ENCODE assay signal across 27 mouse cellular contexts in genomic region chr8:79261920-79262319, GRCm38 (mm10). TPM values are rescaled to one million over a fixed set of nuclear protein-coding genes. Genes with fewer than 3 reads are reported as not detected.
DNase-seq lines count a peak whose midpoint lies in the region; ATAC-seq and TF ChIP-seq lines count a peak whose summit lies in the region.
"Had no signal": no experiment of that assay in that cellular context is flagged by ENCODE, and none has a peak within 500 bp of the region (broad histone marks: within the 10 kb centered on the region; RNA-seq: fewer than 3 reads in every experiment).

No protein-coding gene starts in this region.

- no peaks in the 10 kb centered on the region for H3K27me3 ChIP-seq in stomach, postnatal 0 days (ENCODE audit: control insufficient read depth, insufficient read depth, low read length)
- H3K27me3 ChIP-seq: embryonic facial prominence, embryonic 13.5 days; embryonic facial prominence, embryonic 15.5 days; forebrain, embryonic 12.5 days had no signal

- no peaks in the 10 kb centered on the region for H3K36me3 ChIP-seq in stomach, postnatal 0 days (ENCODE audit: control insufficient read depth, insufficient read depth, low read length)
- H3K36me3 ChIP-seq: embryonic facial prominence, embryonic 15.5 days had no signal

- DNase-seq in frontal cortex, postnatal 14 days (ENCODE audit: low spot score in 2 of 2) = no peak
- peak; percentile 18 for DNase-seq in lung, postnatal 36 days
- DNase-seq in lung, postnatal 10 days = no peak
- DNase-seq in NIH3T3 (ENCODE audit: low read depth) = peak; percentile 52
- no peak for DNase-seq in stomach, postnatal 0 days (ENCODE audit: low spot score)
- DNase-seq: adrenal gland, adult 2 months; adrenal gland, postnatal 10 days; adrenal gland, postnatal 25 days; cerebellum, adult 11 months; cerebellum, adult 18-20 months; cerebellum, adult 8-10 months; cerebellum, adult 9-11 months; cerebellum, postnatal 14 days; cerebellum, postnatal 36 days; embryo, embryonic 11 days had no signal

- H3K9me3 ChIP-seq in stomach, postnatal 0 days (ENCODE audit: control insufficient read depth, low read length) = no peaks in the 10 kb centered on the region
- H3K9me3 ChIP-seq: embryonic facial prominence, embryonic 15.5 days; forebrain, embryonic 10.5 days; forebrain, embryonic 12.5 days; G1E had no signal

- no peak overlapping the region for H3K27ac ChIP-seq in stomach, postnatal 0 days (replicated peaks)
- H3K27ac ChIP-seq: embryonic facial prominence, embryonic 13.5 days; embryonic facial prominence, embryonic 15.5 days; forebrain, embryonic 10.5 days; forebrain, embryonic 12.5 days had no signal

- no peak overlapping the region for H3K9ac ChIP-seq in stomach, postnatal 0 days (ENCODE audit: low read length)
- H3K9ac ChIP-seq: embryonic facial prominence, embryonic 13.5 days; embryonic facial prominence, embryonic 15.5 days; forebrain, embryonic 12.5 days had no signal

- H3K4me1 ChIP-seq in stomach, postnatal 0 days (replicated peaks; ENCODE audit: control insufficient read depth, insufficient read depth) = no peaks in the 10 kb centered on the region
- H3K4me1 ChIP-seq: embryonic facial prominence, embryonic 13.5 days; embryonic facial prominence, embryonic 15.5 days; forebrain, embryonic 10.5 days; forebrain, embryonic 12.5 days had no signal

- H3K4me2 ChIP-seq in stomach, postnatal 0 days (replicated peaks; ENCODE audit: low read depth) = no peak overlapping the region
- H3K4me2 ChIP-seq: embryonic facial prominence, embryonic 13.5 days; embryonic facial prominence, embryonic 15.5 days; forebrain, embryonic 12.5 days had no signal

- TF ChIP-seq EP300 in stomach, postnatal 0 days (optimal IDR thresholded peaks at IDR 0.05) = no peak

- H3K4me3 ChIP-seq in stomach, postnatal 0 days (ENCODE audit: low read depth, low read length) = no peak overlapping the region
- H3K4me3 ChIP-seq: embryonic facial prominence, embryonic 13.5 days; embryonic facial prominence, embryonic 15.5 days; erythroblast, embryonic 14.5 days; forebrain, embryonic 10.5 days; forebrain, embryonic 12.5 days had no signal

- WGBS in stomach, postnatal 0 days = 79% methylated on average over 5 of the region's 5 CpGs

- ATAC-seq in frontal cortex, adult (ENCODE audit: low TSS enrichment) = peak; percentile 38; the same call in 1 of the 2 replicates
- no peak for ATAC-seq in stomach, postnatal 0 days (ENCODE audit: low FRiP score, low TSS enrichment)
- ATAC-seq: forebrain, embryonic 14.5 days; forebrain, embryonic 16.5 days had no signal

- TF ChIP-seq CTCF in stomach, postnatal 0 days (IDR thresholded peaks at IDR 0.05; ENCODE audit: low read depth) = no peak

RNA-seq across cellular contexts. Expression of gene 1700011L22Rik, which starts 13.6 kb away (rescaled TPM):
- polyA plus RNA-seq in stomach, postnatal 0 days (2015; fragmentation: Nextera tagmentation; extraction: Ambion mirVana) = not detected in 2 replicates
- polyA plus RNA-seq: adrenal gland, adult 2 months; brain, embryonic 14.5 days; C2C12; embryonic facial prominence, embryonic 11.5 days; embryonic facial prominence, embryonic 13.5 days; embryonic facial prominence, embryonic 15.5 days; erythroblast, embryonic 14.5 days; forebrain, embryonic 10.5 days; forebrain, embryonic 12.5 days; forebrain, embryonic 14.5 days; forebrain, embryonic 16.5 days; G1E had no signal

RNA-seq across cellular contexts. Expression of gene Mmaa, which starts 32.8 kb away (rescaled TPM):
- polyA plus RNA-seq in stomach, postnatal 0 days (2015; fragmentation: Nextera tagmentation; extraction: Ambion mirVana) = 10.0 and 10.9 TPM in 2 replicates

Comparison
In these comparisons a context has a peak if more than half of its experiments do, and no peak if none do; other contexts are left out.
1. DNase-seq: peak in lung, postnatal 36 days (single experiment) and NIH3T3 (single experiment); none in frontal cortex, postnatal 14 days (0 of 2), lung, postnatal 10 days (single experiment) and stomach, postnatal 0 days (single experiment).